Mouse (Mus musculus) testis, adult 2 months (tissue): ENCODE data around the gene Actn1. TPM values are rescaled to one million over a fixed set of nuclear protein-coding genes. Genes with fewer than 3 reads are reported as not detected.
A peak's percentile ranks its signal among the peaks of the same experiment; 100 is the strongest.

Source experiments
- H3K27ac ChIP-seq: fragments of 200-500 bp; 2 replicates; pipeline ENCODE4 v1.5.1; 2012; ENCODE audit warnings: low read depth, low read length; ENCODE audit not compliant: control insufficient read depth, insufficient read depth
- H3K27me3 ChIP-seq: fragments of 200-500 bp; 2 replicates; pipeline ENCODE4 v1.6.1; 2012; ENCODE audit warnings: mild to moderate bottlenecking, low read length, moderate library complexity; ENCODE audit not compliant: control insufficient read depth, insufficient read depth
- H3K36me3 ChIP-seq: fragments of 200-500 bp; 2 replicates; pipeline ENCODE4 v1.6.1; 2012; ENCODE audit warnings: mild to moderate bottlenecking, low read length; ENCODE audit not compliant: control insufficient read depth, insufficient read depth
- H3K4me1 ChIP-seq: fragments of 200-500 bp; 2 replicates; pipeline ENCODE4 v1.6.1; 2012; ENCODE audit warnings: low read length; ENCODE audit not compliant: control insufficient read depth, insufficient read depth
- H3K4me3 ChIP-seq: fragments of 200-500 bp; 2 replicates; pipeline ENCODE4 v1.5.1; 2012; ENCODE audit warnings: low read depth, mild to moderate bottlenecking, low read length, moderate library complexity, mixed read lengths; ENCODE audit not compliant: control insufficient read depth
- CTCF ChIP-seq: fragments of 200-500 bp; IDR thresholded peaks from 2 replicates; pipeline ENCODE4 v1.5.1; 2012; ENCODE audit warnings: low read depth, mild to moderate bottlenecking, inconsistent platforms, low read length, moderate library complexity; ENCODE audit not compliant: control insufficient read depth, insufficient read depth, insufficient replicate concordance
- POLR2A ChIP-seq: fragments of 200-500 bp; IDR thresholded peaks from 2 replicates; pipeline ENCODE4 v1.6.1; 2012; ENCODE audit warnings: low read depth, mild to moderate bottlenecking, inconsistent platforms, low read length, moderate library complexity; ENCODE audit not compliant: control insufficient read depth
- polyA plus RNA-seq: library from polyadenylated mRNA; depleted of rRNA; stranded (reverse); fragments of >200 nt; gene quantifications from 2 replicates; pipeline ENCODE4 v1.2.3, GENCODE M21; 2012

Gene Actn1
- polyA plus RNA-seq, 1 experiment, result 7.6 TPM

DNA sequence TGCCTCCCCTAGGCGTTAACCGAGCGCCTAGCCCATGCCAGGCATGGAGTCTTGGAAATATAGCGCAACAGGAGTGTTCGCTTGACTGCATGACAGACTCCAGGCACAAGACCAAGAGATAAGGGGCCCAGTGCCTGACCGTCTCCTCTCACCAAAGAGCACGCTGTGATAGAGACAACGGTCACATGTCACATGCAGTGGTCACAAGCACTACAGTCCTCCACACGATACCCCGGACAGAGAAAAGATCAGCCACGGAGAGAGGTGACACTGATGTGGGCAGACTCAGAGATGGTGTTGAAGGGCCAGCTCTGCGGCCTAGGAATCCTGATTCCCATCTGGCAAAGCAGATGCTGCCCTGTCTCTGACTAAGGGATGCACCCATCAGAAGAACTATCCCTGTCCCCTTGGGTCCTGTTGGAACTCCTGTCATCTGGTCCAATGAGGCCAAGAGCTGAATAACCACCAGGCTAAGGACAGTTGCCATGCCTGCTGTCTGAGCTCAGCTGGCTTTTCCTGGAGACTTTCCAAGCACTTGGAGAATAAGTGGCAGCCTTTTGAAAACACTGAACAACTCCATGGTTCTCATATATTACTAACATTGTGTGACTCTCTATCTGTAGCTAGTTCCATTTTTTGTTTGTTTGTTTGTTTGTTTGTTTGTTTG, 123.8 kb downstream of the Actn1 start:
- Histone ChIP-seq H3K27ac (no peak overlapping the region), H3K36me3 (no peaks in the 10 kb centered on the region), H3K4me3 (no peak overlapping the region), H3K4me1 (peaks cover 8% of the 10 kb centered on the region), H3K27me3 (no peaks in the 10 kb centered on the region)
- TF ChIP-seq CTCF, result no peak

DNA sequence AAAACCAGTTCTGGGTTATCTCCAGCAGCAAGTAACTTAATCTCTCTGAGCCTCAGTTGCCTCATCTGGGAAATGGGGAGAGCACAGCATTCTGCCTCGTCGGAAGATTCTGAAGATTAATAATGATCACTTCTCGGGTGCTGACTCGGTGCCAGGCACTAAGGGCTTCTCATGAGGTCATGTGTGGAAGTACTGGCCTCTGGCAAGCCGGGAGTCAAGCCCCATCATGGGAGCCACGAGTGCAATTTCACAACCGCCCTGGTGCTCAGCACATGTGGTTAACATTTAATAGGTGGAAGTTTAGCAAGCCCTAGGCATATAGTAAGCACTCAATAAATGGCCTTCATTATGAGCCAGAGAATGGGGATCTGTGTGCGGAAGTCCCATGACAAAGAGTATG, 125.0 kb downstream of the Actn1 start:
- TF ChIP-seq CTCF (no peak), POLR2A (no peak)
- Histone ChIP-seq H3K27me3 (no peaks in the 10 kb centered on the region), H3K4me3 (no peak overlapping the region), H3K4me1 (peaks cover 14% of the 10 kb centered on the region), H3K36me3 (no peaks in the 10 kb centered on the region), H3K27ac (no peak overlapping the region)

DNA sequence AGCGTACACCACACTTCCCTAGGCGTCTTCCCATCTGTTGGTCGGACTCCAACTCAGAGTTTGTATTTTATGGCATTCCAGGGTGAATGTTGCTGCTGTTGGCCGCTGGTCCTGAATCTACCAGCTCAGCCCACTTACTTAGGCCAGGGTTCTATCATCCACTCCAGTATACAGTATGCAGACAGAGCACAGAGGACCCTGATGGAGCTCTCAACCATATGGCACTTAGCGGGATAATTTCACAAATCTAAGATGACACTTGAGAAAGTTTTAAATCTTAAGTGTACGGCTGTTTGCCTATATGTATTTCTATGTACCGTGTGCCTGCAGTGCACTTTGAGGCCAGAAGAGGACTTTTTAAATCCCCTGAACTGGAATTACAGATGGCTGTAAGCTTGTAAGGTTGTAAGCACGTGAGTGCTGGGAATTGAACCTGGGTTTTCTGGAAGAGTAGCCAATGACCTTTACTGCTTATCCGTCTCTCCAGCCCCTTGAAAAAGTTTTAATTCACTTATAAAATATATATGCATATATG, 127.1 kb downstream of the Actn1 start:
- Histone ChIP-seq H3K36me3 (no peaks in the 10 kb centered on the region), H3K27ac (peak overlapping the region; percentile 91), H3K27me3 (no peaks in the 10 kb centered on the region), H3K4me1 (peaks cover 14% of the 10 kb centered on the region), H3K4me3 (peak overlapping the region; percentile 90)
- TF ChIP-seq CTCF (no peak), POLR2A (no peak)

DNA sequence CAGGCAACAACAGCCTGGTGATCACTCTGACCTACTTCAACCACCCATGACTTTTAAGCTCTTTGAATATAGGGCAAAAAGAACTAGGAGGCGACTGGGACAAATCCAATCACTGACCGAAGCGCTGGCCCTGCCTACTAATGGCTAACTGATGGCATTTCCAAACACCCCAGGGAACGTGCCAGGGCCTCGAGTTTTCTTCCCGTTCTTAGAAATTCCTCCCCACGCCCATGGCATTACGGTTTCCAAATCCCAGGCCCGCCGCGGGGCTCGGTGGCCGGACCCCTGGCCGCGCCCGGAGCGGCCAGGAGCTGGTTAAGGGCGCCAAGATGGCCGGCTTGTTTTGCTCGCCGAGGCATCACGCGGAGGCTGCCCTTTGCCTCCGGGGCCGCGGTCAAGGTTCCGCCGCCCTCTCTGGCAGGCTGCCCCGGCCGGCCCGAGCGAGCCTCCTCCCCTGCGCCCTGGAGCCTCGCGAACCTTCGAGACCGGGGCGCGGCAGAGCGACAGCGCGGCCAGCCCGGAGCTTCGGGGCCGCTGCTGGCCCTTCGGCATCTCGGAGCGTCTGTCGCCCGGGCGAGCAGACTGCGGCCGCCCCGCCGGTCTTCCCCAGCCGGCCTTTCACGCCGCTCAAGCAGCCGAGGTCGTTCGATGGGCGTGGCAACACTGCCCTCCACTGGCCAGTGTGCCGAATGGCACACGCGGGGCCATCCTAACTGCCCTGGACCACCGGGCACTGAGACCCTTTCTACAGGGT, 127.7 kb downstream of the Actn1 start:
- Histone ChIP-seq H3K27ac (peak overlapping the region; percentile 91), H3K27me3 (no peaks in the 10 kb centered on the region), H3K4me3 (peak overlapping the region; percentile 90), H3K36me3 (no peaks in the 10 kb centered on the region), H3K4me1 (peaks cover 14% of the 10 kb centered on the region)
- TF ChIP-seq POLR2A (peak; percentile 56; the same call in 1 of the 2 replicates), CTCF (peak; percentile 97)

DNA sequence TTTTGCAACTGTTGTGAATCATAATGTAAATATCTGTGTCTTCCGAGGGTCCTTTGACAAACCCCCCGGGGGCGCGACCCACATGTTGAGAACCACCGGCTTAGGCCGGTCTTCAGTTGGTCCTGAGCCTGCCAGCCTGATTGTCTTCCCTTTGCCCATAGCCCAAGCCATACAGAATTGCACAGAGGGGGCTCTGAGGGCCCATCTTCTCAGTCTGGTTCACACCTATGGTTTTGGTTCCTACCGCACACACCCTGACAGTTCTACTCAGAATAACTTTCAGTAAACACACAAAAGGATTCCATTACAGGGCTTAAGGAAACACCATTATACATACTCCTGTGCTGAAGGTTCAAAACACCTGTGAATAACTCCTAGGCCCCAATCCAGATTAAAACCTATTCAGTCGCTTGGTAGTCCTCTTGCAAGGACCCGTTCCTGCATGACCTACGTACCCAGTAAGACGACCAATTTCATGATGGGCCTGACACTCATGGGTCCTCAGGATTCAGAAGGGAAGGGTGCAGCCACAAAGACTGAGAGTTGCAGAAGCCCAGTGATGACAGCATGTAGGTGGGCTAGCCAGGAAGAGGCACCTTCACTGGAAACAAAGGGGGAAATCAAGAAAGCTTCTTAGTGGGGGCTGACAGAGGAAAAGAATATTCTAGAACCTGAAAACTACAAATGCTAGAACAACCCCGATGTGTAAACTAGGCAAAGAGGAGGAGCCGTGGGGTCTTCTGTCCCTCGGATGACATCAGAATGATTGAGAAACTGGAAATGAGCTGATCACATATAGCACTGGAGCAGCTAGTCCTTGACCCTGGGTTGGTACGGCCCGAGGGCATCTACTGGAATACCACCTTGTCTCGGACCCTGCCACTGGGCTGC, 128.6 kb downstream of the Actn1 start:
- Histone ChIP-seq H3K27ac (peak overlapping the region; percentile 91), H3K4me1 (peaks cover 14% of the 10 kb centered on the region), H3K27me3 (no peaks in the 10 kb centered on the region), H3K4me3 (peak overlapping the region; percentile 90), H3K36me3 (no peaks in the 10 kb centered on the region)
- no peak for TF ChIP-seq POLR2A
- TF ChIP-seq CTCF, result no peak

DNA sequence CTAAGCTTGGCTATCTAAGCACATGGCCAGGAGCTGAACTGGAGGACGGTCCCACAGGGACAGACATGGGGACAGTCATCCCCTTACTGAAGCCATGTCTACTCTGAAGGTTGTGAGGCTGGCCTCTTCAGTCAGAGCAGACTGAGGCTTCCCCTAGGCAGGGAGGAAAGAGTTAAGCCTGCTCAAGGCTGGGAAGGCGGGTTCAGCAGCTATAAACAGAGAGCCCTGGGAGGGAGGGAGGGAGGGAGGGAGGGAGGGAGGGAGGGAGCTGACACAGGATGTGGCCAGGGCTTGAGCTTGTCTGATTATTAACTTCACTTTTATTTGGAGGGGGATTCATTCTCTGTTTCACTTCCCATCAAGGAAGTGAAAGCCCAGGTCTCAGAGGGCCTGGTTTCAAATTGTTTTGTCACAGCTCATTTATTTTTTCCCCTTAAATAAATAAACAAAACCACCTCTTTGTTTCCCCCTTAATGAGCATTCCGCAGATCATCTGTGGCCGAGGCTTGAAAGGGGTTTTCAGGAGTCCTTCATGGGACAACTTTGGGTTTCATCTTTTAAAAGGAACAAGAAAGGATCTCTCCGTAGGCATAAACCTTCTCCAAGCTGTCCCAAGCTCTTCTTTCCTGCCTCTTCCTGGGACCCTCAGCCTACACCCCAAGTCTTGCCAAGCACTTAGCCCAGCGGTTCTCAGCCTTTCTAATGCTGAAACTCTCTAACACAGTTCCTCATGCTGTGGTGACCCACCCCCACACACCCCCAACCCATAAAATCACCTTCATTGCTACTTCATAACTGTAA, 129.4 kb downstream of the Actn1 start:
- H3K27ac ChIP-seq, result peak overlapping the region; percentile 60; the same call in 1 of the 2 replicates
- peaks cover 14% of the 10 kb centered on the region for H3K4me1 ChIP-seq
- H3K4me3 ChIP-seq, result no peak overlapping the region
- H3K27me3 ChIP-seq, result no peaks in the 10 kb centered on the region
- no peak for TF ChIP-seq POLR2A
- TF ChIP-seq CTCF, result no peak
- no peaks in the 10 kb centered on the region for H3K36me3 ChIP-seq
